Mouse (Mus musculus) G1E (cell line): ENCODE measurements around the gene Nova2. TPM values are rescaled to one million over a fixed set of nuclear protein-coding genes. Genes with fewer than 3 reads are reported as not detected.

Experiments used
- ATAC-seq: 2 replicates; pipeline ENCODE4 v1.8.0; 2016; ENCODE audit warnings: mild to moderate bottlenecking; ENCODE audit not compliant: insufficient number of reproducible peaks, poor library complexity, low FRiP score, severe bottlenecking; ENCODE audit errors: extremely low read depth
- DNase-seq: peaks from one replicate; pipeline ENCODE4 v3.0.0; 2012; ENCODE audit warnings: low spot score
- H3K27me3 ChIP-seq: 2 replicates; pipeline ENCODE4 v1.6.1; 2012; ENCODE audit warnings: mild to moderate bottlenecking, low read length, inconsistent platforms; ENCODE audit not compliant: insufficient read depth
- H3K36me3 ChIP-seq: replicated peaks from 2 replicates; pipeline ENCODE3; 2012; ENCODE audit warnings: mild to moderate bottlenecking, inconsistent platforms
- H3K4me1 ChIP-seq: 2 replicates; pipeline ENCODE4 v1.6.1; 2012; ENCODE audit warnings: low read depth, low read length, inconsistent platforms, mixed read lengths; ENCODE audit not compliant: insufficient read depth
- H3K4me3 ChIP-seq: 2 replicates; pipeline ENCODE4 v1.5.1; 2012; ENCODE audit warnings: low read depth, mild to moderate bottlenecking, inconsistent platforms, low read length, moderate library complexity, mixed read lengths
- H3K9me3 ChIP-seq: replicated peaks from 2 replicates; pipeline ENCODE4 v1.6.1; 2012; ENCODE audit warnings: inconsistent platforms
- CTCF ChIP-seq: IDR thresholded peaks from 2 replicates; pipeline ENCODE4 v1.5.1; 2012; ENCODE audit warnings: low read depth, low read length, inconsistent platforms, mixed read lengths
- GATA1 ChIP-seq: IDR thresholded peaks from 2 replicates; pipeline ENCODE4 v1.6.1; 2012; ENCODE audit warnings: borderline replicate concordance, low read length, inconsistent platforms, mixed read lengths
- GATA2 ChIP-seq: IDR thresholded peaks from 2 replicates; pipeline ENCODE4 v1.6.1; 2012; ENCODE audit warnings: low read depth, low read length, inconsistent platforms, borderline replicate concordance
- POLR2AphosphoS5 ChIP-seq: IDR thresholded peaks from 2 replicates; pipeline ENCODE4 v1.6.1; 2012; ENCODE audit warnings: low read depth, low read length, inconsistent platforms; ENCODE audit not compliant: insufficient replicate concordance
- TAL1 ChIP-seq: conservative IDR thresholded peaks from 2 replicates; pipeline ENCODE4 v1.6.1; 2012; ENCODE audit warnings: low read depth, low read length, inconsistent platforms, mixed read lengths
- polyA plus RNA-seq: library from polyadenylated mRNA; stranded (reverse); fragments of >175 nt; gene quantifications from 2 replicates; pipeline ENCODE4 v1.2.3, GENCODE M21; 2012
- total RNA-seq, 2 experiments: library from RNA; stranded (forward) in 1 of 2; stranded (reverse) in 1 of 2; fragments of 200-1000 nt in 1 of 2; fragments of >200 nt in 1 of 2; fragmentation: Nextera tagmentation in 1 of 2; gene quantifications; 2 replicates each; pipeline ENCODE4 v1.2.3; 2014 to 2017

Gene Nova2
- total and polyA plus RNA-seq, 3 experiments, result 0.05 TPM; not detected in 2

- Histone ChIP-seq H3K27me3 (peaks cover 33% of the 10 kb centered on the region), H3K4me1 (peaks cover 24% of the 10 kb centered on the region)
These were observed 61.4 kb downstream of the Nova2 start, which contains the start of gene Nanos2 for GRCm38 (mm10) chr7:18987100-18987499. Gene Nanos2 (plus strand): TSS chr7:18987400.

GRCm38 (mm10) chr7:18987747-18988146 lies 62.1 kb downstream of the Nova2 start:
- Histone ChIP-seq H3K27me3 (peaks cover 33% of the 10 kb centered on the region), H3K4me3 (no peak overlapping the region), H3K4me1 (peaks cover 26% of the 10 kb centered on the region), H3K36me3 (peaks cover 7% of the 10 kb centered on the region), H3K9me3 (peaks cover 7% of the 10 kb centered on the region)
- DNase-seq (no peak), ATAC-seq (no peak)
- TF ChIP-seq GATA1, result no peak
- TF ChIP-seq TAL1, result no peak
- TF ChIP-seq GATA2, result no peak
- no peak for TF ChIP-seq POLR2AphosphoS5
- TF ChIP-seq CTCF, result no peak

More at GRCm38 (mm10) chr7:18987100-18987499, 61.4 kb downstream of the Nova2 start, which contains the start of gene Nanos2:
- DNase-seq (no peak), ATAC-seq (no peak)
- TF ChIP-seq GATA2 (no peak), GATA1 (no peak), POLR2AphosphoS5 (no peak), CTCF (no peak), TAL1 (no peak)
- H3K9me3 ChIP-seq, result peaks cover 3% of the 10 kb centered on the region
- H3K4me3 ChIP-seq, result no peak within 1 kb of the TSS
- peaks cover 1% of the 10 kb centered on the region for H3K36me3 ChIP-seq

- Histone ChIP-seq H3K36me3 (peaks cover 14% of the 10 kb centered on the region), H3K4me1 (peaks cover 26% of the 10 kb centered on the region), H3K4me3 (no peak overlapping the region), H3K9me3 (peaks cover 7% of the 10 kb centered on the region), H3K27me3 (peaks cover 29% of the 10 kb centered on the region)
- no peak for DNase-seq
- ATAC-seq, result no peak
- TF ChIP-seq GATA2, result no peak
- TF ChIP-seq GATA1, result no peak
- TF ChIP-seq POLR2AphosphoS5, result no peak
- no peak for TF ChIP-seq CTCF
- no peak for TF ChIP-seq TAL1
These were observed 63.1 kb downstream of the Nova2 start for GRCm38 (mm10) chr7:18988780-18989179.

DNA sequence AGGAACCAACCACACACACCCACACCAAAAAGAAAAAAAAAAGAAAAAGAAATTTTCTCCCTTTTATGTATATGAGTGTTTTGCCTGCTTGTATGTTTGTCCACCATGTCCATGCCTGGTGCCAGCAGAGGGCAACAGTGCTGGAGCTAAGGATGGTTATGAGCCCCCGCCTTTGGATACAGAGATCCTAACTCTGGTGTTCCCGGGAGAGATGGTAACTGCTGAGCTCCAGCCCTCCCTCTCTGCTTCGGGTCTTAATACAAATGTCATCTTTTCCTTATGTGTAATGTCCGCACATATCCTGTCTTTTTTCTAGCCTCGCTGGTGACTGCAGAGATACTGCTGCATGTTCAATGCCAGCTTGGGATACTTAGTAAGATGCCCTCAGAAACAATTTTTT lies 64.3 kb downstream of the Nova2 start:
- Histone ChIP-seq H3K9me3 (peaks cover 7% of the 10 kb centered on the region), H3K4me3 (no peak overlapping the region), H3K4me1 (peaks cover 27% of the 10 kb centered on the region), H3K36me3 (peaks cover 16% of the 10 kb centered on the region), H3K27me3 (peaks cover 18% of the 10 kb centered on the region; the same call in 1 of the 2 replicates)
- TF ChIP-seq CTCF, result no peak
- TF ChIP-seq POLR2AphosphoS5, result no peak
- no peak for TF ChIP-seq TAL1
- no peak for TF ChIP-seq GATA1
- no peak for TF ChIP-seq GATA2
- no peak for ATAC-seq
- no peak for DNase-seq

GRCm38 (mm10) chr7:18990601-18991295 lies 65.1 kb downstream of the Nova2 start, which contains the start of gene Mypop:
Gene Mypop (plus strand): TSS chr7:18991245.
- peaks cover 23% of the 10 kb centered on the region for H3K36me3 ChIP-seq
- peak within 1 kb of the TSS; percentile 72 for H3K4me3 ChIP-seq
- peaks cover 18% of the 10 kb centered on the region; the same call in 1 of the 2 replicates for H3K27me3 ChIP-seq
- peaks cover 29% of the 10 kb centered on the region for H3K4me1 ChIP-seq
- H3K9me3 ChIP-seq, result peaks cover 7% of the 10 kb centered on the region
- DNase-seq (peak; percentile 95), ATAC-seq (peak; percentile 96)
- TF ChIP-seq TAL1 (no peak), POLR2AphosphoS5 (no peak), GATA1 (no peak), GATA2 (no peak), CTCF (no peak)

DNA sequence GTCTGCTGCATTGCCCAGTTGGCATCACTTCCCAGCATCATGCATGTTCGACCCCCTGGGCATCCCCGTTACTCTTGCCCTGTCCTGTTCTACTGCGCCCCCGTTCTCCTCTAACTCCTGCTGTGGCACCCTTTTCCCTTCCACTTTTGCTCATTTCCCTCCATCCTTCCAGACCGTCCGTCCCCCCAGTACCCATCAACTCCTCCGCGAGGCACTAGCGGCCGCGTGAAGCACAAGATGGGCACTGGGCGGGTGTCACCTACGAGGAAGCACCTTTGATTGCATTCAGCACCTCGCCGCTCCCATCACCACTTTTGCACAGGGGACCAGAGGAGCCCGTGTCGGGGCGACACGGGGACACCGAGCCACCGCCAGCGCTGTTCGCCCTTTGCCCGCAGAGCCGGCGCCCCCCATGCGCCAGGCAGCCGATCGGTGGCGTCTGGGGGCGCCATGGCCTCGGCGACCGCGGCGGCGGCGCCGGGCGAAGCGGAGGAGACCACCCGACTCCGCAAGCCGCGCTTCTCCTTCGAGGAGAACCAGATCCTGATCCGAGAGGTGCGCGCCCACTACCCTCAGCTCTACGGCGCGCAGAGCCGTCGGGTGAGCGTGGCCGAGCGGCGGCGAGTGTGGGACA lies 66.1 kb downstream of the Nova2 start:
- ATAC-seq, result no peak
- peaks cover 18% of the 10 kb centered on the region; the same call in 1 of the 2 replicates for H3K27me3 ChIP-seq

More for the DNA sequence above, 66.1 kb downstream of the Nova2 start:
- Histone ChIP-seq H3K4me1 (peaks cover 29% of the 10 kb centered on the region), H3K9me3 (peaks cover 7% of the 10 kb centered on the region), H3K4me3 (peak overlapping the region; percentile 72), H3K36me3 (peaks cover 29% of the 10 kb centered on the region)
- no peak for DNase-seq
- TF ChIP-seq CTCF (no peak), POLR2AphosphoS5 (no peak), TAL1 (no peak)
